Mouse (Mus musculus): ENCODE results near the gene Ecel1.

Gene Ecel1

GRCm38 (mm10) chr1:87164796-87165184 is 8.5 kb upstream of the Ecel1 start:
- no peak for DNase-seq

GRCm38 (mm10) chr1:87164164-87164795 is 8.0 kb upstream of the Ecel1 start:
- no peak for DNase-seq

GRCm38 (mm10) chr1:87159396-87159795 is 3.1 kb upstream of the Ecel1 start:
- DNase-seq = no peak

DNA sequence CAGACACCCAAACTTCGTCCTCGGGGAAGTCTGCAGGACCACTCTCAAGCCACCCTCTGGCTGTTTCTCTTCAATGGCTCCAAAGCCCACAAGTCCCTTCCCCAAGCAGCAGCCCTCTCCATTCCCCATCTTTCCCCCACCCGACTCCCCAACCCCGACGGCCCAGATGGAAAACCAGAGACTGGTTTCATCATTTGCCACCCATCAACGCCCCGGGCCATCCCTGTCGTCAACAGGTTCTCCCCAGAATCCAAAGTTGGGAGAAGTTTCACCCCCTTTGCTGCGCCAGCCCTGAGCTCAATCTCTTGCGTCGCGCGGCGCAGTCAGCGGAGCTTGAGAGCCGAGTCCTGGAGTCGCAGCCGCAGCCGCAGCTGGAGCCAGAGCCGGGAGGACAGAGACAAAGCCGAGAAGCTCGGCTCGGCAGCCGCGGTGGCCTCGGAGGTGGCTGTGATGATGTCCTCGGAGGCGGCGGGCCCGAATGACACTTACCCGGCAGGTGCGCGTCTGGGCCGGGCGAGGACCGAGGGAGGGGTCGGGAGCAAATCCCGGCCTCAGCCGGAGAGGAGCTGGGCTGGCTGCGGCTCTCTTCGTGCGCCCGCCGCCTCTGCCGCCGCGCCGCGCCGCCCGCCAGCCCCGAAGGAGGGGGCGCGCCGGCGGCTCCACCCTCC is 656 bp downstream of the Ecel1 start:
- DNase-seq = peak; percentile 37

GRCm38 (mm10) chr1:87154501-87155120 is 1.7 kb downstream of the Ecel1 start:
- DNase-seq = no peak

DNA sequence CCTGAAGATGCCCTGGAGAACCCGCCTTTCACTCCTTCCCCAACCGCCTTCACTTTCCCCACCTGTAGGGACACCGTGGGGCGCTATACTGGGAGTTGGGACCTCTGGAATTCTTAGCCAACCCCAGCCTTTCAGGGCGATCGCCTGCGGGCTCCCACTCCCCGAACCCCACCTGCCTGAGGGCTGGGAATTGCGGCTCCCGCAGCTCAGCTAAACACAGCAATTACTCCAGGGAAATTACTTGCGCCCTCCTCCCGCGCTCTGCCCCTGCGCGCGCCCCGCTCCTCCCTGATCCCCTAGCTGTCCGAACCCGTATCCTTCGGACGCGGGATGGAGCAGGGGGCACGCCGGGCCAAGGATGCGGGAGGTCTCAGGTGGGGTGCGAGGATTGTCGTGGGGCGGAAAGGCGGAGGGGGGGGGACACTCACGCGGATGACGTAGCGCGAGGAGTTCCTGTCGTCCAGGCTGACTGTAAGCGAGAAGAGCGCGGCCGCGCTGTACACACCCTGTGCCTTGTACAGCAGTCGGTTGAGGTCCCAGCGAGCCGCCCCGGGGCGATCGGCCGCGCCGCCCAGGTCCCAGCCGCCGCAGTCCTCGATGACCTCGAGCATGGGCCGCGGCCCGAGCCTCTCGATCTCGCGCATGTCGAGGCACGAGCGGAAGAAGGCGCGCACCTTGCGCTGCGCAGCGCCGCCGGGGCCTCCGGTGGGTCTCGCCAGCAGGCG is 2.4 kb downstream of the Ecel1 start:
- DNase-seq = no peak

GRCm38 (mm10) chr1:87151286-87151685 is 5.0 kb downstream of the Ecel1 start:
- DNase-seq = no peak

GRCm38 (mm10) chr1:87149422-87149821 is 6.9 kb downstream of the Ecel1 start:
- no peak for DNase-seq

GRCm38 (mm10) chr1:87143141-87143540 is 13.2 kb downstream of the Ecel1 start:
- no peak for DNase-seq

DNA sequence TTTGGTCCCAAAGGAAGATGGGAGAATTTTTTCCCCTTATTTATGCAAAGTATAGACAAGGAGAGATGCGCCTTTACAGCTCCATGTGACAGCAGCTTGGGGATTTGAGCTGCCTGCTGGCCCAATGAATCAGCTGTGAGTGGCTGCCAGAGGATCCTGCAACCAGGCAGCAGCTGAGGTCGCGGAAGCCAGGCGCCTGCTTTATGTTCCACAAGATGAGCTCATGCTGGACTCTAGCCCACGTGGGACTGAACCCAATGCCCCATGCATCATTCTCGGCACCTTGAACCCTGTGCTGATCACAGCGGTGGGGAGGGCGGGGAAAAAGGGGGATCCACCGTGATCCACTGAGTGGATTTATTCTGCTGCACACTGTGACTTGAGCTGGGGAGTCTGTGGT is 13.9 kb downstream of the Ecel1 start:
- no peak for DNase-seq

DNA sequence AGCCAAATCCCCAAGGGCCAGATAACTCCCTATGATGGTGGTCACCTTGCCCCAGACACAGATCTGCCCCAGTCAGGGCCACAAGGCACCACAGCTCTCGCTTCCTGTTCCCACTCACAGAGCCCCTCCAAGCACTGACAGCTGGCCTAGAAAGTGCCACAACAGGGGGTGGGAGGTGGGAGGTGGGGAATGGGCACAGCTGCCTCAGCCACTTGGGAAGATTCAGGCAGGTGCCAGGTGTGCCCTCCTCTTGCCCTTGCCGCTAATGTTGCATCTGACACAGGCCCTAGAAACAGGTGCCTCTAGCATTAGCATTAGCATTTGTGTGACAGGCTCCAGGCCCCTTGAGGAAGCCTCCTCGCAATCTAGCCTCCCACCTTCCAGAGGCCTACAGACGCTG is 14.8 kb downstream of the Ecel1 start:
- no peak for DNase-seq

DNA sequence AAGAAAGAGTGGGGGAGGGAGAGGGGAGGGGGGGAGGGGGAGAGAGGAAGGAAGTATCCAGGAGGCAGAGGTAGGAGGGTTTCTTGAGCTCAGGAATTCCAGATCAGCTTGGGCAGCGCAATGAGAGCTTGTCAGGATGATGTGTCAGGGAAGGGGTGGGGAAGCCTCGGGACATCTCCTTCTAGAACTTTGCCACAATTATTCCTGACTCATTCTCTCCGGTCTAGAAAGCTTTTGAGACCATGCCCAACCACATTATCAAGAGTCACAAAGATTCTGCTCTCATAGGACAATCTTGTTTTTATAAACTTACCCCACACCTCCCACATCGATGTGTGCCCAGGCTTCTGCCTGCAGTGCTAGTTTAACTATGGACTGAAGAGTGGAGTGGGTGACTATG is 24.5 kb downstream of the Ecel1 start:
- no peak for DNase-seq

GRCm38 (mm10) chr1:87127206-87128030 is 28.9 kb downstream of the Ecel1 start:
- DNase-seq = peak; percentile 53

DNA sequence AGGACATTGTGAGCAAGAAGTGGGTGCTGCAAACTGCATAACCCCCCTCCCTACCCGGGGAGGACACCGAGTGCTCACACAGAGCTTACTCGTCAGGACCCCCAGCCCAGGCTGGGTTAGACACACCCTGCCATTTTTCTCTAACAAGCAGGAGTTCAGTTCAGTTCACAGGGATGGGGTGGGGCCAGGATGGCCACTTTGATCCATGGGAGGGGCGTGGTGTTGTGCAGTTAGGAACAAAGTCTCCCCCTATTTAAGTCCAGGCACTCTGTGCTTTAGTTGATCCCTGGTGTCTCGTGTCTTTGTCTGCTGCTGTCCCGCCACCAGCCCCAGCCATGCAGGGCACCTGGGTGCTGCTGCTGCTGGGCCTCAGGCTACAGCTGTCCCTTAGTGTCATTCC is 31.6 kb downstream of the Ecel1 start, which contains the start of gene Akp3:
Akp3 (plus strand) TSS at position 301 of the 400 bp plus-strand sequence.
- no peak for DNase-seq

- DNase-seq = no peak
Observed at GRCm38 (mm10) chr1:87114784-87115183, 41.5 kb downstream of the Ecel1 start.

- DNase-seq = peak; percentile 24
Observed at GRCm38 (mm10) chr1:87111719-87112354, 44.5 kb downstream of the Ecel1 start.

DNA sequence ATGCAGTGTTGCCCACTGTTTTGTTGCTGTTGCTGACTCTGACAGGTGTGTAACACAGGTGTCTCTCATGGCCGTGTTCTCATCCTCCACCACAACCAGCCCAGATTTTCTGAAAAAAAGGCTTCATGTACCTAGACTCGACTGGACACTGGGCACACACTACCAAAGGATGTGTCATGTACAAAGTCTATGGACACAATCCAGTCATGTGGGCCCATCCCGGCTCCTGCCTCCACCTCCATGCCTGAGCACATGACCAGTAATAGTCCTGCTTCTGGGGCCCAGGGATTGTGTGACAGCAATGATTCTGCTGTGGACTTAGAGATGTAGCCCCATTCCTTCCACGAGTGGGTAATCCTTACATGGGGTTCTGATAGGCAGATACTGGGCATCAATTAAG is 47.8 kb downstream of the Ecel1 start:
- DNase-seq = no peak

DNA sequence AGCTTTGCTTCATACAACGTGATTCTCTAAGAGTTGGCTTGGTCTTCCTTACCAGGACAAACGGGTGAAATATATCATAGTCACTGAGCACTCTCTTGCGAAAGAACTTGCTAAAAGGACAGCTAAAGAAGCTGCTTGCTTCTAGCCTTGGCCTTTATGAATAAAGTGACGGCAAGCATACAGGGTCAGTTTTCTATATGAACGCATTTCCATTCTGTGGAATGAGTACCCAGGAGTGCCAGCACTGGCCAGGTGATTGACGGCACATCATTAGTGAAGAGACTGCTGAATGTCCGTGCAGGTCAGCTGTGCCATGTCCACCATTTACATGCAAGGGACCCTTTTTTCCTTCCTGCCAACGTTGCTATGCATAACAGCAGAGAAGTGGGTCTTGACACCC is 49.8 kb downstream of the Ecel1 start:
- DNase-seq = no peak

- DNase-seq = no peak
Observed at GRCm38 (mm10) chr1:87103936-87104335, 52.4 kb downstream of the Ecel1 start.

GRCm38 (mm10) chr1:87102114-87102513 is 54.2 kb downstream of the Ecel1 start:
- no peak for DNase-seq

GRCm38 (mm10) chr1:87101411-87101810 is 54.9 kb downstream of the Ecel1 start, which contains the start of gene Alpi:
Alpi (minus strand) TSS chr1:87101606.
- DNase-seq = no peak

GRCm38 (mm10) chr1:87098358-87098975 is 57.9 kb downstream of the Ecel1 start:
- peak; percentile 53 for DNase-seq

Measured in right cerebral cortex, postnatal 14 days (tissue).